Mouse (Mus musculus) liver, embryonic 14.5 days (tissue): Measurements from ENCODE around the gene Cad. TPM values are rescaled to one million over a fixed set of nuclear protein-coding genes. Genes with fewer than 3 reads are reported as not detected.

Experiments used
- ATAC-seq: fragments of 200-750 bp; cut with Nextera tagmentation; 2 replicates; pipeline ENCODE4 v1.8.0; 2017; ENCODE audit warnings: moderate number of reproducible peaks, mild to moderate bottlenecking, moderate library complexity; ENCODE audit not compliant: insufficient read depth
- DNase-seq, 3 experiments: peaks; one replicate each; pipeline ENCODE4 v3.0.0-alpha.2; 2012 to 2013; ENCODE audit warnings: low read depth in 3 of 3, low spot score in 3 of 3
- H3K27ac ChIP-seq: fragments of 300-500 bp; sonication (generic); 2 replicates; pipeline ENCODE4 v1.5.1; 2014; ENCODE audit warnings: moderate library complexity, mild to moderate bottlenecking, control low read depth, inconsistent platforms
- H3K27me3 ChIP-seq: fragments of 300-500 bp; sonication (generic); 2 replicates; pipeline ENCODE4 v1.6.1; 2014; ENCODE audit warnings: mild to moderate bottlenecking, low read length, moderate library complexity; ENCODE audit not compliant: control insufficient read depth, insufficient read depth
- H3K36me3 ChIP-seq: fragments of 300-500 bp; sonication (generic); replicated peaks from 2 replicates; pipeline ENCODE4 v1.6.1; 2014; ENCODE audit warnings: low read depth; ENCODE audit not compliant: control insufficient read depth, insufficient read depth
- H3K4me1 ChIP-seq, 2 experiments: fragments of 200-500 bp in 1 of 2; fragments of 300-500 bp in 1 of 2; sonication (generic) in 1 of 2; replicated peaks; 2 replicates each; pipeline ENCODE4 v1.6.1; 2012 to 2014; ENCODE audit warnings: antibody characterized with exemption in 1 of 2, inconsistent platforms in 1 of 2, low read length in 1 of 2; ENCODE audit not compliant: control insufficient read depth in 2 of 2, insufficient read depth in 2 of 2
- H3K4me2 ChIP-seq: fragments of 300-500 bp; sonication (generic); 2 replicates; pipeline ENCODE4 v1.6.1; 2014; ENCODE audit warnings: low read depth, mild to moderate bottlenecking, control low read depth, moderate library complexity
- H3K4me3 ChIP-seq, 2 experiments: fragments of 200-500 bp in 1 of 2; fragments of 300-500 bp in 1 of 2; sonication (generic) in 1 of 2; 2 replicates each; pipeline ENCODE4 v1.5.1; 2012 to 2014; ENCODE audit warnings: low read depth in 2 of 2, low read length in 2 of 2, mild to moderate bottlenecking in 2 of 2, control low read depth in 1 of 2, inconsistent platforms in 1 of 2, moderate library complexity in 1 of 2; ENCODE audit not compliant: insufficient read depth in 1 of 2
- H3K9ac ChIP-seq: fragments of 300-500 bp; sonication (generic); replicated peaks from 2 replicates; pipeline ENCODE4 v1.6.1; 2014; ENCODE audit warnings: mild to moderate bottlenecking, control low read depth, moderate library complexity
- H3K9me3 ChIP-seq: fragments of 300-500 bp; sonication (generic); 2 replicates; pipeline ENCODE4 v1.6.1; 2016; ENCODE audit warnings: low read length, mixed read lengths; ENCODE audit not compliant: control insufficient read depth
- CTCF ChIP-seq: IDR thresholded peaks from 2 replicates; pipeline ENCODE4 v1.5.1; 2016; ENCODE audit warnings: antibody characterized with exemption, low read depth, control low read depth
- EP300 ChIP-seq: IDR thresholded peaks from 2 replicates; pipeline ENCODE4 v1.6.1; 2016; ENCODE audit warnings: antibody characterized with exemption, low read depth
- WGBS: fragments of 180-500 bp; shearing (Covaris S2); extraction: QIAGEN DNeasy Blood & Tissue Kit; methylation state at CpG from one replicate; pipeline ENCODE4 v1.1.7; 2014; ENCODE audit not compliant: insufficient replicate concordance; 5-methylcytosine and 5-hydroxymethylcytosine counted together
- polyA plus RNA-seq, 2 experiments: library from polyadenylated mRNA; depleted of rRNA in 1 of 2; stranded (reverse) in 1 of 2; unstranded in 1 of 2; fragments of >200 nt; fragmentation: Nextera tagmentation in 1 of 2; extraction: Ambion mirVana in 1 of 2; gene quantifications; 2 replicates each; pipeline versions ENCODE4 v1.2.1 to v1.2.3; 2012 to 2014

The Cad gene
- polyA plus RNA-seq, 2 experiments, result 14.0 to 20.4 TPM

DNA sequence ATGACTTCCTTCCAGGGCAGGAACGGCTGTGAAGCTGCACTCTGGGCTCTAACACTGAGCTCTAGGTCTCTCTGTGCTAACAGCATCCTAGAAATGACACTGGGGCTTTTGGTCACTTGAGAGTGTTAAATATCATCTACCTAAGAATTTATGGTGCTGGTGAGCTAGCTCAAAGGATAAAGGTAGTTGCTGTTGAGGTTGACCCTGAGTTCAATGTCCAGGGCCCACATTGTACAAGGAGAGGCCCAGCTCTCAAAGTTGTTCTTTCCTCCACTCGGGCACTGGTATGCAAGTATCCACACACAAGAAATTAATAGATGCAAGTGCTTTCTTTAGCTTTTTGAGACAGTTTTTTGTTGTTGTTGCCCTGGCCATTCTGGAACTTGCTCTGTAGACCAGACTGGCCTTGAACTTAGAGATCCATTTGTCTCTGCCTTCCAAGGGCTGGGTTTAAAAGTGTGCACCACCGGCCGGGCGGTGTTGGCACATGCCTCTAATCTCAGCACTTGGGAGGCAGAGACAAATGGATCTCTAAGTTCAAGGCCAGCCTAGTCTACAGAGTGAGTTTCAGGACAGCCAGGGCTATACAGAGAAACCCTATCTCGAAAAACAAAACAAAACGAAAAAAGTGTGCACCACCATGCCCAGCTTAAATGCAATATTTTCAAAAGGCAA is 16.3 kb upstream of the Cad start:
- DNase-seq, result no peak

GRCm38 (mm10) chr5:31046416-31046815 is 8.2 kb upstream of the Cad start:
- TF ChIP-seq EP300 (no peak), CTCF (no peak)
- no peak overlapping the region for H3K27ac ChIP-seq
- H3K4me3 ChIP-seq, result no peak overlapping the region
- no peak overlapping the region for H3K9ac ChIP-seq
- no peak overlapping the region for H3K4me2 ChIP-seq
- H3K9me3 ChIP-seq, result no peaks in the 10 kb centered on the region
- 76% methylated on average over 6 of the region's 6 CpGs for WGBS
- H3K4me1 ChIP-seq, result peaks cover 5 to 7% of the 10 kb centered on the region in 2 experiments
- no peak for DNase-seq
- no peak for ATAC-seq
- H3K36me3 ChIP-seq, result no peaks in the 10 kb centered on the region
- no peaks in the 10 kb centered on the region for H3K27me3 ChIP-seq

More for the DNA sequence above, 16.3 kb upstream of the Cad start:
- ATAC-seq, result no peak
- Histone ChIP-seq H3K27ac (no peak overlapping the region), H3K9ac (no peak overlapping the region), H3K4me2 (no peak overlapping the region), H3K9me3 (no peaks in the 10 kb centered on the region), H3K36me3 (no peaks in the 10 kb centered on the region), H3K27me3 (no peaks in the 10 kb centered on the region), H3K4me3 (no peak overlapping the region), H3K4me1 (no peaks in the 10 kb centered on the region)
- no peak for TF ChIP-seq EP300
- no peak for TF ChIP-seq CTCF
- WGBS, result 71% methylated on average over 7 of the region's 7 CpGs

DNA sequence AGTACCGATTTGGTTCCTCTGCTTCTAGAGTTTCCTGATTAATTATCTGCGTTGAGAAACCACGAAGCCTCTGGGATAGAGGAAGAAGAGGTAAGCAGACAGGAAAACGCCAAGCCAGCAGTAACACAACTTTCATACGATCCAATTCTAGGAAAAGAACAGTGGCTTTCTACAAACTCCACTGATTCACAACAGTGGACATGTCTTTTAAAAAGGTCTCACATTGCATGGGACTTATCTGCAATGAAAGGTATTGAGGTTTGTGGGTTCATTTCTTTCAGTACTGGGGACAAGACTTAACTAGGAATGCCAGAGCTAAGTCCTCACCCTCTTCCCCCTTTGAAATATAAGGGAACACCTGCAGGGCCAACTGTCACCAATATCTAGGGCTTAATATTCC is 7.5 kb upstream of the Cad start:
- peak overlapping the region in 1 of 2 experiments; percentile 76; a peak in 2 of 4 replicates for H3K4me3 ChIP-seq
- TF ChIP-seq CTCF, result no peak
- TF ChIP-seq EP300, result no peak
- peak overlapping the region; percentile 65 for H3K9ac ChIP-seq
- H3K27me3 ChIP-seq, result no peaks in the 10 kb centered on the region
- H3K9me3 ChIP-seq, result no peaks in the 10 kb centered on the region
- no peak for DNase-seq
- ATAC-seq, result no peak
- no peak overlapping the region for H3K27ac ChIP-seq
- peaks cover 5 to 7% of the 10 kb centered on the region in 2 experiments for H3K4me1 ChIP-seq
- H3K4me2 ChIP-seq, result peak overlapping the region; percentile 89
- 12% methylated on average over 5 of the region's 5 CpGs for WGBS
- no peaks in the 10 kb centered on the region for H3K36me3 ChIP-seq

DNA sequence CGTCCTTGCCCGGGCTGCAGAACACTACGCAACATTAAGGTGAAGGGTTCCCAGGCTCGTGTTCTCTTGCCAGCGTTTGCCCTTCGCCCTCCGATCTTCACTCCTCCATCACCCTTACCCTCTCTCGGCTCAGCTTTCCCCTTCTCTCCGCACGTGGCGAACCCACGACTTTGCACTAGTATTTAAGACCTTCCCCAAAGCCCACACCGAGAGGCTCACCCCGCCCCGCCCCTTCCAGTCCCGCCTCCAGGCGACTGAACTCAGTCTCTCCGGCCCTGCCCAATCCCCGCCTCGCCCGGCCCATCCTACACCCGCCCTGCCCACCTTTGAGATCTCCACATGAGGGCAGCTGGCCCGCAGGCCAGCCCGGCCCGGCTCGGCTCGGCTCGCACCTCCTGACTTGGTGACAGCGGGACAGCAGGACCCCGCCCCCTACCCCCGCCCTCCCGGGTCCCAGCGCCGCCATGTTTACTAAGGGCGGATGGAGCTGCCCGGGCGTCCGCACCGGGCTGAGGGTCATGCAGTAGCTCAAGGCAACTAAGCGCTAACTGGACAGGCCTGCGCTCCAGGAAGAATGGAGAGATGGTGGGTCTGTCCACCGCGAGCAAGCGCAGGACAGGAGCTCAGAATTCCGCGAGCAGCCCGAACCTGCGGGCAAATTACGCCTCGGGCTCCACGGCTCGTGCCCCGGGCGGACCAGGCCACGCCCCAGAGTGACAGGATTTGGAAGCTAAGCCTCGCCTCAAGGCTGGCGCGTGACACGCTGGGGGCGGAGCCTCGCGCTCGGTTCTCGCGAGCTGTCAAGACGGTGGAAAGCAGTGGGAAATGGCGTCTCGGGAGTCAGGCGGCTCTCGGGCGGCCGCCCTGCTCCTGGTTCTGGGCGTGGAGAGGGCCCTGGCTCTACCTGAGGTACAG is 6.5 kb upstream of the Cad start, which contains the start of gene Atraid:
Gene Atraid (plus strand): TSS at position 465 of the 915 bp plus-strand sequence.
- TF ChIP-seq EP300 (no peak), CTCF (peak; percentile 34; the same call in 1 of the 2 replicates)
- no peaks in the 10 kb centered on the region for H3K36me3 ChIP-seq
- peak within 1 kb of the TSS; percentile 76 to 80 for H3K4me3 ChIP-seq
- H3K27ac ChIP-seq, result peak within 1 kb of the TSS; percentile 79
- WGBS, result under 1% methylated on average over 73 of the region's 73 CpGs
- no peaks in the 10 kb centered on the region for H3K9me3 ChIP-seq
- DNase-seq (peak; percentile 95 to 97 (median 95)), ATAC-seq (peak; percentile 95)
- H3K4me2 ChIP-seq, result peak within 1 kb of the TSS; percentile 89
- peaks cover 5 to 7% of the 10 kb centered on the region in 2 experiments for H3K4me1 ChIP-seq
- H3K27me3 ChIP-seq, result no peaks in the 10 kb centered on the region
- H3K9ac ChIP-seq, result peak within 1 kb of the TSS; percentile 65
